Mouse (Mus musculus): ENCODE data around the gene Oat.

GRCm38 (mm10) chr7:132605689-132606088, 29.5 kb upstream of the Oat start:
- TF ChIP-seq CTCF (conservative IDR thresholded peaks at IDR 0.05; ENCODE audit: low read length) (no peak), NANOG (IDR thresholded peaks at IDR 0.05; ENCODE audit: borderline replicate concordance, low read length) (no peak), POU5F1 (IDR thresholded peaks at IDR 0.05; ENCODE audit: borderline replicate concordance, low read length) (no peak)
